Mouse (Mus musculus) neural tube, embryonic 11.5 days (tissue): Measurements from ENCODE around the gene Rab5a. TPM values are rescaled to one million over a fixed set of nuclear protein-coding genes. Genes with fewer than 3 reads are reported as not detected.
"Not testable (repeated sequence)": the region's sequence is repeated elsewhere in the genome, so short reads cannot be mapped to it uniquely, and the experiment has no call there.

Experiments
- ATAC-seq: fragments of 200-750 bp; cut with Nextera tagmentation; 2 replicates; pipeline ENCODE4 v1.8.0; 2017; ENCODE audit warnings: moderate number of reproducible peaks, mild to moderate bottlenecking, moderate TSS enrichment, moderate library complexity; ENCODE audit not compliant: insufficient read depth, low FRiP score, low TSS enrichment
- DNase-seq: peaks from one replicate; pipeline ENCODE4 v3.0.0-alpha.2; 2015; ENCODE audit warnings: low spot score
- H3K27ac ChIP-seq: fragments of 300-500 bp; sonication (generic); 2 replicates; pipeline ENCODE4 v1.5.1; 2014; ENCODE audit warnings: low read depth, mild to moderate bottlenecking, low read length
- H3K27me3 ChIP-seq: fragments of 300-500 bp; sonication (generic); 2 replicates; pipeline ENCODE4 v1.6.1; 2014; ENCODE audit warnings: mild to moderate bottlenecking, low read length, mixed read lengths; ENCODE audit not compliant: control insufficient read depth, insufficient read depth
- H3K36me3 ChIP-seq: fragments of 300-500 bp; sonication (generic); 2 replicates; pipeline ENCODE4 v1.6.1; 2014; ENCODE audit warnings: mild to moderate bottlenecking, low read length, moderate library complexity, mixed read lengths; ENCODE audit not compliant: control insufficient read depth, insufficient read depth
- H3K4me1 ChIP-seq: fragments of 300-500 bp; sonication (generic); 2 replicates; pipeline ENCODE4 v1.6.1; 2014; ENCODE audit warnings: low read length, mixed read lengths; ENCODE audit not compliant: control insufficient read depth, insufficient read depth
- H3K4me2 ChIP-seq: fragments of 300-500 bp; sonication (generic); 2 replicates; pipeline ENCODE4 v1.6.1; 2014; ENCODE audit warnings: low read depth, mild to moderate bottlenecking, moderate library complexity
- H3K4me3 ChIP-seq: fragments of 300-500 bp; sonication (generic); 2 replicates; pipeline ENCODE4 v1.5.1; 2014; ENCODE audit warnings: low read depth, low read length
- H3K9ac ChIP-seq: fragments of 300-500 bp; sonication (generic); 2 replicates; pipeline ENCODE4 v1.6.1; 2014; ENCODE audit warnings: mild to moderate bottlenecking, low read length
- H3K9me3 ChIP-seq: fragments of 300-500 bp; sonication (generic); 2 replicates; pipeline ENCODE4 v1.6.1; 2016; ENCODE audit warnings: low read length; ENCODE audit not compliant: control insufficient read depth
- WGBS: fragments of 180-500 bp; shearing (Covaris S2); extraction: QIAGEN DNeasy Blood & Tissue Kit; methylation state at CpG from one replicate; pipeline ENCODE4 v1.1.7; 2014; 5-methylcytosine and 5-hydroxymethylcytosine counted together
- polyA plus RNA-seq: library from polyadenylated mRNA; unstranded; fragments of >200 nt; fragmentation: Nextera tagmentation; extraction: Ambion mirVana; gene quantifications from 2 replicates; pipeline ENCODE4 v1.2.1, GENCODE M21; 2014

Gene Rab5a
- polyA plus RNA-seq, 1 experiment from 2014 or later: 110 TPM

DNA sequence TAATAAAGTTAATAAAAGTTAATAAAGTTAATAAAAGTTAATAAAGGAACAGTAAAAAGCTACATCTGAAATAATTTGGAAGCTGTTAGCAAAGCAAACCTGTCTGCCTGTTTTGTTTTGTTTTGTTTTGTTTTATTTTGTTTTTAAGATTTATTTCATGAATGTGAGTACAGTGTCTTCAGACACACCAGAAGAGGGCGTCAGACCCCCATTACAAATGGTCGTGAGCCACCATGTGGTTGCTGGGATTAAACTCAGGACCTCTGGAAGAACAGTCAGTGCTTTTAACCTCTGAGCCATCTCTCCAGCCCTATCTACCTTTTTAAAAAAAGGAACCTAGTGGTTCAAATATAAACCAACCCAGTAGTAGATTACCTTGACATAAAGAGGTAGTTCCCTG lies 52.1 kb downstream of the Rab5a start:
- Histone ChIP-seq H3K4me2 (no peak overlapping the region), H3K27me3 (no peaks in the 10 kb centered on the region), H3K4me1 (no peaks in the 10 kb centered on the region), H3K27ac (no peak overlapping the region), H3K9ac (no peak overlapping the region), H3K9me3 (no peaks in the 10 kb centered on the region), H3K36me3 (no peaks in the 10 kb centered on the region), H3K4me3 (no peak overlapping the region)
- ATAC-seq: no peak
- 52% methylated on average over 2 of the region's 2 CpGs for whole genome bisulfite sequencing
- DNase-seq: no peak

DNA sequence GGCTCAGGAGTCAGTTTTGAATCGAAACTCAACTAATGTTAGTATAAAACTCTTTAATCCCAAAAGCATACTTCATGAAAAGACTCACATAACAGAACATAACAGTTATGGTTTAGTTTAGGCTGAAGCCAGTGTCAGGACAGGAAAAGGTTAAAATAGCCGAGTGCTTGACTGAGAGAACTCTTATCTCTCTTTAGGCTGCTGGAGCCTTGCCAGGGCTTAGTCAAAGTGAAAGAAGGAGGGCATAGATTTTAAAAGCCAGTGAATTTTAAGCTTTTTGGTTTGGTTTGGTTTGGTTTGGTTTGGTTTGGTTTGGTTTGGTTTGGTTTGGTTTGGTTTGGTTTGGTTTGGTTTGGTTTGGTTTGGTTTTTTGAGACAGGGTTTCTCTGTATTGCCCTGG lies 53.4 kb downstream of the Rab5a start:
- ATAC-seq: no peak
- 84% methylated on average over 2 of the region's 2 CpGs for WGBS

DNA sequence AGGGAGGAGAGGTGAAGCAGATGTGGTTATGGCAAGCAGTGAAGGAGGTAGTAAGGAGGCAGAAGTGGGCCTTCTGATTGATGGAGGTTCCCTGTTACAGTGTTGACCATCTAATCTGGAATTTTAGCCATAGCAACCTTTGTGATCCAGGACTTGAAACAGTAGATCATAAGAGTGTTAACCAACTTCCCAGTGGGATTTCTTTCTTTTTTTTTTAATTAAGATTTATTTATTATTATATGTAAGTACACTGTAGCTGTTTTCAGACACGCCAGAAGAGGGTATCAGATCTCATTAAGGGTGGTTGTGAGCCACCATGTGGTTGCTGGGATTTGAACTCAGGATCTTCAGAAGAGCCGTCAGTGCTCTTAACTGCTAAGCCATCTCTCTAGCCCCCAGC lies 60.3 kb downstream of the Rab5a start, which contains the start of gene Pp2d1:
TSS of gene Pp2d1 (minus strand) at position 101 of the 400 bp plus-strand sequence.
- H3K27me3 ChIP-seq, H3K27ac ChIP-seq, ATAC-seq, H3K4me1 ChIP-seq, H3K9me3 ChIP-seq, H3K4me2 ChIP-seq, H3K36me3 ChIP-seq, H3K9ac ChIP-seq, DNase-seq, H3K4me3 ChIP-seq: not testable (repeated sequence)
- 88% methylated on average over 2 of the region's 2 CpGs for WGBS

More for the DNA sequence above, 53.4 kb downstream of the Rab5a start:
- no peak overlapping the region for H3K27ac ChIP-seq
- H3K9ac ChIP-seq: no peak overlapping the region
- no peak overlapping the region for H3K4me3 ChIP-seq
- no peak for DNase-seq
- H3K9me3 ChIP-seq: no peaks in the 10 kb centered on the region
- H3K4me1 ChIP-seq: no peaks in the 10 kb centered on the region
- no peaks in the 10 kb centered on the region for H3K27me3 ChIP-seq
- H3K36me3 ChIP-seq: no peaks in the 10 kb centered on the region
- H3K4me2 ChIP-seq: no peak overlapping the region

DNA sequence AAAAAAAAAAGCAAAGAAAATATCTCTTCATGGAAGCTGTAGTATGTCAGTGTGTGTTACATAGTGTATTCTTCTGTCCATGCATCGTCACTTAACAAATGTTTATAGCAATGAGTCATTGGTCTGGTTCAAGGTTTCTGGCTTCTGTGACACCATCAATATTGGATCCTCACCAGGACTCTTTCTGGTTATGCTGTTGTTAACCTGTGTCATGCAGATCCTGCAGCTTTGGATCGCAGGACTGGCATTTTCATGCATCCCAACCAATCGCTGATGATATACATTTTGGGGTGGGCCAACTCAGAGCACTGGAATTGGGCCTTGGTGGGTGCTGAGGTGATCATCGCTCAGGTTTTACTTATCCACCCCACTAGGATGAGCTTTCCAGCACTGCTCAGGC lies 63.5 kb downstream of the Rab5a start:
- Histone ChIP-seq H3K4me2 (no peak overlapping the region), H3K4me1 (no peaks in the 10 kb centered on the region), H3K9ac (no peak overlapping the region), H3K27me3 (no peaks in the 10 kb centered on the region), H3K36me3 (no peaks in the 10 kb centered on the region), H3K4me3 (no peak overlapping the region), H3K27ac (no peak overlapping the region), H3K9me3 (no peaks in the 10 kb centered on the region)
- WGBS: 88% methylated on average over 4 of the region's 4 CpGs
- DNase-seq (no peak), ATAC-seq (no peak)

- Histone ChIP-seq H3K4me1 (no peaks in the 10 kb centered on the region), H3K27me3 (no peaks in the 10 kb centered on the region), H3K36me3 (no peaks in the 10 kb centered on the region), H3K9me3 (no peaks in the 10 kb centered on the region), H3K4me3 (no peak overlapping the region), H3K4me2 (no peak overlapping the region), H3K27ac (no peak overlapping the region), H3K9ac (no peak overlapping the region)
- no peak for DNase-seq
- ATAC-seq: no peak
- 83% methylated on average over 9 of the region's 9 CpGs for WGBS
These were observed 64.7 kb downstream of the Rab5a start for GRCm38 (mm10) chr17:53543591-53544324.

DNA sequence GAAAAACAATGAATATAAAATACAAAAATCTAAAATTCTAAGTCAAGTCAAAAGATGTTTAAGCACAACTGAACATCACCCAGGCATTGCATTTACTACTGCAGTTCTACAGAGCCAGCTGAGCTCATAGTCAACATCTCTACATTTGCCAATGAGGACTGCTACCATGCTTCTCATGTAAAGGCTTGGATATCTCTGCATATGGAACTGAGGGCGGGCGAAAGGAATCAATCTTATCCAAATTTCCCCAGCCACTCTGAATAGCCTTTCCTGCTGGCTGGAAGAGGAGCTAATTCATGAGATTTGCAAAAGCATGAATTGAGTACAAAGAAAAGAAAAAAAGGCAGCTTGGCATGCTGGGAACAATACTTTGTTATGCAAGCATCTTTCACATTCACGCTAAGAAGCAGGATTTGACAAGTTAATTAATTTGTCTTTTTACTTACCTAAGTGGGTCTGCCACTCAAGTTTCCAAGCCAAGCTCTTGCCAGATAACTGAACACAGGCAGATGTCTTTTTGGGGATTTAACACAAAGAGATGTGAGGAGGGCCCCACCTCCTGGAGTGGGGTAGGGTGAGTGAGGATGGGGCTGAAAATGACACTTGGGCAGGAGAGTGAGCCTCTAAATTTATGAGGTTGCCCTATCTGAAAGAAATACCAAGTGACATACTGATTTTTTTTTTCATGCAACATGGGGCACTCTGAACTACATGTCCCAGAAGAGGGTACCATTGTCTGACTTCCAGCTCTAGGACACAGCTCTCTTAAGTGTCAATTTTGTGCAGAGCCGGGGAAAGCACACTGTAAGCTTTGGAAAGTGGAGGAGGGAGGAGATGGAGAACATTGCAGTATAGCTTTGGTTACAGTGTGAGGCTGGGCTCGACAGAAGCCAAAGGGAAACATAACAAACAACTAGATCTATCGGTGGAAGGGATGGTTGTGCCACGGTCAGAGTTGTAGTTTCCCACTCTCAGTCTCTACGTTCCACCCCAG lies 72.6 kb downstream of the Rab5a start:
- H3K4me2 ChIP-seq: no peak overlapping the region
- H3K9me3 ChIP-seq: no peaks in the 10 kb centered on the region
- no peak overlapping the region for H3K9ac ChIP-seq
- WGBS: 69% methylated on average over 8 of the region's 8 CpGs
- no peaks in the 10 kb centered on the region for H3K36me3 ChIP-seq
- H3K4me3 ChIP-seq: no peak overlapping the region
- DNase-seq: no peak
- no peaks in the 10 kb centered on the region for H3K4me1 ChIP-seq
- H3K27ac ChIP-seq: no peak overlapping the region
- ATAC-seq: no peak
- H3K27me3 ChIP-seq: no peaks in the 10 kb centered on the region

- Histone ChIP-seq H3K27ac (no peak overlapping the region), H3K27me3 (no peaks in the 10 kb centered on the region), H3K9me3 (no peaks in the 10 kb centered on the region), H3K4me1 (no peaks in the 10 kb centered on the region), H3K36me3 (no peaks in the 10 kb centered on the region), H3K9ac (no peak overlapping the region), H3K4me2 (no peak overlapping the region), H3K4me3 (no peak overlapping the region)
- DNase-seq (no peak), ATAC-seq (no peak)
- 69% methylated on average over 4 of the region's 4 CpGs for WGBS
These were observed 75.1 kb downstream of the Rab5a start for GRCm38 (mm10) chr17:53554088-53554487.

DNA sequence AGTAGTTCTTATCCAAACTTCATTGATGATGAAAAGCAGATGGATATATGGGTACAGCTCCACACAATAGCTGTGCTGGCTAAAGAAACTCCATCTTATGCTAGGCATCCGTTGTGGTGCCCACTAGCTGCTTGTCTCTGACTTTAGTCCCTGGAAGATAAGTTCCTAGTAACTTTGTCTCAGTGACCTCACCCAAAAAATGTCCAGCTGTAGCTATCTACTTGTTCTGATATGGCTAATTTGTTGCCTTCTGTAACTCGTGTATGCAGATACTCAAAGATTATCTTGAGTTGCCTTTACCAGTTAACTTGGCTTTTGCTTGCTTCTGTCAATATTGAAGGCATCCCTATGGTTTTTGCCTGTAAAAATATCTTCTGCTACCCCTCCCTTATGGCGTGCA lies 75.8 kb downstream of the Rab5a start:
- no peak overlapping the region for H3K4me3 ChIP-seq
- ATAC-seq (no peak), DNase-seq (no peak)
- no peaks in the 10 kb centered on the region for H3K4me1 ChIP-seq
- no peaks in the 10 kb centered on the region for H3K36me3 ChIP-seq
- no peak overlapping the region for H3K9ac ChIP-seq
- H3K4me2 ChIP-seq: no peak overlapping the region
- no peaks in the 10 kb centered on the region for H3K9me3 ChIP-seq
- no peak overlapping the region for H3K27ac ChIP-seq
- WGBS: 86% methylated on average over 3 of the region's 3 CpGs
- H3K27me3 ChIP-seq: no peaks in the 10 kb centered on the region
